Mouse (Mus musculus): ENCODE results near the gene Tubgcp2. TPM values are rescaled to one million over a fixed set of nuclear protein-coding genes. Genes with fewer than 3 reads are reported as not detected.

Tubgcp2 gene
- total RNA-seq, 2 experiments from 2014 or later = 17.8 to 29.7 TPM

DNA sequence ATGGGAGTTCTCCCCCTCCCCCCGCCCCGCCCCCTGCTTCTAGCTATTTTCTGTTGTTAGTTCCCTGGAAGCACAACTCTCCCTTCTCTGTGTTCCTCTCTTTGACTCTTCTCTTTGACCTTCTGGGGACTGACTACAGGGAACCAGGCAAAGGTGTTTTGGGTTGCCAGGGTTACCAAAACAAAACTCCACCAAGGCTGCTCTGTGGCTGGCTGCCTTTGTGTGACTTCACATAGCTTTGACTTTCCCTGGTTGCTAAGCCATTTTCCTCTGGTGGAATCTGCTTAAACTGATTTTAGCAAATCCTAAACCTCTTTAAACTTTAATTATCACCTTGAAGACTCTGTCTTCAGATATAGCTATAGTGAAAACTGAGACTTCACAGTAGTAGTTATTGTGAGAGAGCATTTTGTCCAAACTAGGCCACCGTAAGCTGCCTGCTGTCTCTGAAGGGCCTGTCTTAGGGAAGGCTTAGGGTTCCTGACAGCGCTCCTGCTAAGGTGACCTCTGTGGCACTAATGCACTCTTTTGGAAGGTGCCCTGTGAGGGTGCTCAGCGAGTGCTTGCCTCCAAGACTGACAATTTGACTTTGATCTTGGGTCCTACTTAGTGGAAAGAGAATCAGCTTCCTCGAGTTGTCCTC lies 84.4 kb downstream of the Tubgcp2 start:
- no peak for ATAC-seq (ENCODE audit: poor library complexity, severe bottlenecking)

DNA sequence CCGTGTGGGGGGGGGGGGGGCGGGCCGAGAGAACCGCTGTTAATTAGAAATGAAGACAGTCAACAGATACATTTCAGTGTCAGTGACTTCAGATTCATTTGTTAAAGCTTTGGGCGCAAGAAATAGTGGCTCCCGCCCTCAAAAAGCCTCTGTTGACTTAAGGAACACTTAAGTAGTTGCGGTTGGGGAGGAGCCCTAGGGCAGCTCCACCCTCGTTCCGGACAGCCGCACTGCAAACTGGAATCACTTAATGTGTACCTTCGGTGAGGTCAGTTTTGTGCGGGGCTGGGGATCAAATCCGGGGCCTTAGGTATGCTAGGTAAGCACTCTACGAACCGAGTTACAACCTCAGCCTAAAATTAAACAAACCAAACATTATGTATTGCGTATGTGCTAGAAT lies 85.4 kb downstream of the Tubgcp2 start:
- peak; percentile 51 for ATAC-seq (ENCODE audit: poor library complexity, severe bottlenecking)

DNA sequence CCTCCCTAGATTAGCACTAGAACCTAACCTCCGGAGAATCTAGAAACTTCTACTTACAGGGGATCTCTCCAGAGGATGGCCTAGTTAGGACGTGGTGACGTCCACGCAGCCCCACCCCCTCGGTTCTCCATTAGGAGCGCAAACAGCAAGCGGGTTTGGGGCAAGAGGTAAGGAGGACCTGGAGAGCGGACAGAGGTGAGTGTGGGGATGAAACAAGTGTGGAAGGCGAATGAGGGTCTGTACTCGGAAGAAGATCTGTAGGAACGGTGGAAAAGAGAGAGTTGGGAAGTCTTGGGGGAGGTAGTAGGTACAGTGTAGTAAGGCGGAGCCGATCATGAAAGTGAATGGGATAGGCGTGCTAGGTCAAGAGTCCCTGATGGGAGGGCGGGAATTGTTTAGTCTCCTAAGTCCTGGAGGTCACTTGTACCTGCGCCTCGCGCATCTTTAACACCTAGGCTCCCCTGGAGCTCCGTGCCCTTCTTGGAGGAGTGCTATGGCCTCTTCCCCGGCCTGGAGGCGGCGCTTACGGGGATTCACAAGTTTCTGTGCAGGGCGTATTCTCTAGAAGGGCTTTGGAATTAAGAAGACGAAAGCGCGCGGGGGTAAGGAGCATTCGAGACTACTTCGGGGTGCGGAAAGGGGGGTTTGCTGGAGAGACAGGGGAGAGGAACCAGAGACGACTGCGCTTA lies 86.0 kb downstream of the Tubgcp2 start:
- peak; percentile 76 for ATAC-seq (ENCODE audit: poor library complexity, severe bottlenecking)

DNA sequence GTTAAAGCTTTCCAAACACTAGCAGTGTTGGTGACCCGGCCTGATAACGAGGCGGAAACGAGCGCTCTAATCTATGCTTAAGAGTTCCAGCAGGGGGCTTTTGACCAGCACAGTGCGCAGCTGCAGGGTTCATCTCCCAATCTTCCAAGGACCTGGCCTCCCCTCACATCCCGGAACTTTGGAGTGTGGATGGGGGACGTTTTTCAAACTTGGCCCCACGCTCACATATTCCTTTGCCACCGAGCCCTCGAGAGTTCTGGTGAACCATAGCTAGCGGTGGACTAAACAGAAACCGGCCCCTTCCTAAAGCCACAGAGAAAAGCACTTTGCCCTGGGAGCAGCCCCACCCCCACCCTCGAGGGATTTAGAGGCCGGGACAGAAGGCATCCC lies 86.6 kb downstream of the Tubgcp2 start:
- ATAC-seq (ENCODE audit: poor library complexity, severe bottlenecking) = peak; percentile 81

DNA sequence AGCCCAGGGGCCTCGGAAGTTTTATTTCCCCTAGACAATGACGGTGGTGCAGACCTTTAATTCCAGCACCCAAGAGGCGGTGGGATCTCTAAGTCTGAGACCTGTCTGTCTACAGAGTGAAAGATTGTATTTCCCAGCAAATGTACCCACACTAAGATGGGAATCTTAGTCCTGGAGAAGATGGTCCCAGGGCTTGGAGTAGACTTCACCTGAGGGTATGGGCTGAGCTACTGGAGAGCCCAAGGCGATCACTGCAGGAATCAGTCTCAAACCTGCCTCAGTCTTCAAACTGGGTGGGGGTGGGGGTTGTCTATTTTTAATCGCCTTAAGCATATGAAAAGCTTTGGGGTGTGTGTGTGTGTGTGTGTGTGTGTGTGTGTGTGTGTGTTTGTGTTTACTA lies 90.4 kb downstream of the Tubgcp2 start:
- ATAC-seq (ENCODE audit: poor library complexity, severe bottlenecking) = no peak

Other genes with a start within 250 kb of the Tubgcp2 start
- not detected in 2 replicates for gene Adgra1, start 202.5 kb downstream of the Tubgcp2 start, total RNA-seq (2015)
- not detected in 2 replicates for gene Adgra1, start 202.5 kb downstream of the Tubgcp2 start, total RNA-seq (2017)
- gene Kndc1, start 142.0 kb downstream of the Tubgcp2 start, total RNA-seq (2015) = not detected in 2 replicates
- 0.04 TPM in 1 of 2 replicates, not detected in the other for gene Kndc1, start 142.0 kb downstream of the Tubgcp2 start, total RNA-seq (2017)
- not detected in 2 replicates for gene Utf1, start 92.9 kb downstream of the Tubgcp2 start, total RNA-seq (2015)
- gene Utf1, start 92.9 kb downstream of the Tubgcp2 start, total RNA-seq (2017) = not detected in 2 replicates
- gene 6430531B16Rik, start 57.9 kb downstream of the Tubgcp2 start, total RNA-seq (2015) = 1.1 and 1.2 TPM in 2 replicates
- gene 6430531B16Rik, start 57.9 kb downstream of the Tubgcp2 start, total RNA-seq (2017) = 0.89 and 2.3 TPM in 2 replicates
- 35.0 and 43.7 TPM in 2 replicates for gene Adam8, start 44.1 kb downstream of the Tubgcp2 start, total RNA-seq (2015)
- gene Adam8, start 44.1 kb downstream of the Tubgcp2 start, total RNA-seq (2017) = 39.3 and 51.1 TPM in 2 replicates
- gene Zfp511, start 278 bp downstream of the Tubgcp2 start, total RNA-seq (2015) = 32.2 and 34.0 TPM in 2 replicates
- gene Zfp511, start 278 bp downstream of the Tubgcp2 start, total RNA-seq (2017) = 19.9 and 22.8 TPM in 2 replicates
- not detected in 2 replicates for gene Msx3, start 12.4 kb upstream of the Tubgcp2 start, total RNA-seq (2015)
- not detected in 2 replicates for gene Msx3, start 12.4 kb upstream of the Tubgcp2 start, total RNA-seq (2017)
- not detected in 2 replicates for gene Caly, start 45.9 kb upstream of the Tubgcp2 start, total RNA-seq (2015)
- gene Caly, start 45.9 kb upstream of the Tubgcp2 start, total RNA-seq (2017) = not detected in 2 replicates
- not detected in 2 replicates for gene Prap1, start 56.7 kb upstream of the Tubgcp2 start, total RNA-seq (2015)
- not detected in 2 replicates for gene Prap1, start 56.7 kb upstream of the Tubgcp2 start, total RNA-seq (2017)
- 13.0 and 15.8 TPM in 2 replicates for gene Fuom, start 65.8 kb upstream of the Tubgcp2 start, total RNA-seq (2015)
- 12.1 and 16.0 TPM in 2 replicates for gene Fuom, start 65.8 kb upstream of the Tubgcp2 start, total RNA-seq (2017)
- gene Paox, start 79.1 kb upstream of the Tubgcp2 start, total RNA-seq (2015) = 12.9 and 16.9 TPM in 2 replicates
- gene Paox, start 79.1 kb upstream of the Tubgcp2 start, total RNA-seq (2017) = 8.7 and 11.3 TPM in 2 replicates
- gene Echs1, start 79.8 kb upstream of the Tubgcp2 start, total RNA-seq (2015) = 72.7 and 97.4 TPM in 2 replicates
- 71.3 and 87.9 TPM in 2 replicates for gene Echs1, start 79.8 kb upstream of the Tubgcp2 start, total RNA-seq (2017)
- gene Mtg1, start 100.9 kb upstream of the Tubgcp2 start, total RNA-seq (2015) = 10.2 and 17.4 TPM in 2 replicates
- 5.9 and 14.4 TPM in 2 replicates for gene Mtg1, start 100.9 kb upstream of the Tubgcp2 start, total RNA-seq (2017)
- not detected in 2 replicates for gene Sprn, start 118.2 kb upstream of the Tubgcp2 start, total RNA-seq (2015)
- not detected in 2 replicates for gene Sprn, start 118.2 kb upstream of the Tubgcp2 start, total RNA-seq (2017)
- gene Olfr522, start 128.1 kb upstream of the Tubgcp2 start, total RNA-seq (2015) = not detected in 2 replicates
- gene Olfr522, start 128.1 kb upstream of the Tubgcp2 start, total RNA-seq (2017) = not detected in 2 replicates
- gene Olfr523, start 136.5 kb upstream of the Tubgcp2 start, total RNA-seq (2015) = not detected in 2 replicates
- gene Olfr523, start 136.5 kb upstream of the Tubgcp2 start, total RNA-seq (2017) = not detected in 2 replicates
- not detected in 2 replicates for gene Olfr524, start 169.3 kb upstream of the Tubgcp2 start, total RNA-seq (2015)
- not detected in 2 replicates for gene Olfr524, start 169.3 kb upstream of the Tubgcp2 start, total RNA-seq (2017)
- 0.11 and 0.41 TPM in 2 replicates for gene Cd163l1, start 181.6 kb upstream of the Tubgcp2 start, total RNA-seq (2015)
- 0.44 and 0.61 TPM in 2 replicates for gene Cd163l1, start 181.6 kb upstream of the Tubgcp2 start, total RNA-seq (2017)
- not detected in 2 replicates for gene 5830411N06Rik, start 210.6 kb upstream of the Tubgcp2 start, total RNA-seq (2015)
- gene 5830411N06Rik, start 210.6 kb upstream of the Tubgcp2 start, total RNA-seq (2017) = 0.33 TPM in 1 of 2 replicates, not detected in the other

Data from megakaryocyte, adult 5-6 weeks (primary cell).